Mouse (Mus musculus): Measurements from ENCODE around the gene Pvalb. TPM values are rescaled to one million over a fixed set of nuclear protein-coding genes. Genes with fewer than 3 reads are reported as not detected.

The Pvalb gene
- polyA plus RNA-seq, 1 experiment = 1.3 TPM

DNA sequence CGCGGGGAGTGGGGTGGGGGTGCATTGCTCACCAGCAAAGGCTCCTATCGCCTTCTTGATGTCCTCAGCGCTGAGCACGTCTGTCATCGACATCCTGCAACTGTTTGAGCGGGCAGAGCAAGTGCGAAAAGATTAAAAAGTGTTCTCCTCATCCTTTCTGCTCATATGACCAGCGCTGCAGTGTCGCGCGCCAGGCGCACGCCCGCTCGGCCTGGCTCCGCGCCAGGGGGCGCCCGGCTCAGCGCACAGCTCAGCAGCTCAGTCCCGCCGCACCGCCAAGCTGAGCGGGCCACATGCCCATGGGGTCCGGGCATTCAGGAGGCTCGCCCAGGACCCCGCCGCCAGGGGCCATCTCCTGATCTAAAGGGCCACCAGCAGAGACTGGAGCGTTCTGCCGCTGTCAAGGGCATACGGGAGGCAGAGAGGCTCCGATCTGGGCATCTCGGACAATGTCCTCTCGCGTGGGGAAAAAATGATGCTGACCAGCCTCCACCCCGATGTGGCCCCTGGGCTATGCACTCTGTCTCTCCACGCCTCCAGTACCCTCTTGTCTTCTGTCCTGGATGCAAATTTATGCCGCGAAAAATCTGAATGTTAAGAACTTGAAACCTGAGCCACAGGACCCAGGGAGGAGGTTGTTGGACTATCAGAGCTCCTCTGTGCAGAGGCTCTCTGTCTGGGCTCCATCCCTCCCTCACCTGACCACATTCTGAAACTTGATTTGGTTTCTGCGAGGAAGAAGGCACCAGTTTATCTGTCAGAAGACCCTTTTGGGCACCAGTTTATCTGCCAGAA lies 1.9 kb downstream of the Pvalb start:
- 5% methylated on average over 41 of the region's 41 CpGs for whole genome bisulfite sequencing
- no peak for DNase-seq (ENCODE audit: low read depth, low spot score)

DNA sequence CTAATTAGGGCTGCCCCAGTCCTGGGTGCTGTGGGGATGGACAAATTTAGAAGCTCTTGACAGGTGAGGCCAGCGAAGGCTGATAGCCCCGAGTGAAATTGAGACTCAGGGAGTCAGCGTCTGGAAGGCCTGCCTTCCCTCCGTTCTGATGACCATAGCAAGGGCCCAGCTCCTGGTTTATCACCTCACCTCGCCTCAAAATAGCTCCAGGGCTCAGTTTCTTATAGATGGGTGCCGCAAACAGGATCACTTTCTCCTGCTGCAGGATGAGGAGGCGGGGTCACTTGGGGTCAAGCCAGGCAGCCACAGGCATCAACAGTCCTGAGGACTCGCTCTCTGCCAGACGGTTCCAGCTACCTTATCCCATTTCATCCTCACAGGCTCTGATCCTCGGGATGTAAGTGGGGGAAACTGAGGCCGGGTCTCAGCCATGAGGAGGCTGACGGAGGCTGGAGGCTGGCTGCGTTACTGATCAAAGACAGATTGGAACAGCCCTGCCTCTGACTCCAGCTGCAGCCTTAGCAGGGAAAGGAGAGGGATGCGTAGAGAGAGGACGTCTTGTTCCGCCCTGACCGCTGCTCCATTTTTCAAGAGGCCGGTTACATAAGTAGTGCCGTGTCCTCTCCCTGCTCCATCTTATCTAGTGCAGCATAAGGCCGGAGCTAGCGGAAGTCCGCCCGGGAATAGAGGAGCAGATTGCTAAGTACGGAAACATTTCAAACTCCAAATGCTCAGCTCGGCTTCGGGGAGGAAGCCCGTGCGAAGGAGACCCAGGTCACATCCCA lies 10.9 kb downstream of the Pvalb start:
- no peak for DNase-seq (ENCODE audit: low read depth, low spot score)
- WGBS = 75% methylated on average over 28 of the region's 28 CpGs

DNA sequence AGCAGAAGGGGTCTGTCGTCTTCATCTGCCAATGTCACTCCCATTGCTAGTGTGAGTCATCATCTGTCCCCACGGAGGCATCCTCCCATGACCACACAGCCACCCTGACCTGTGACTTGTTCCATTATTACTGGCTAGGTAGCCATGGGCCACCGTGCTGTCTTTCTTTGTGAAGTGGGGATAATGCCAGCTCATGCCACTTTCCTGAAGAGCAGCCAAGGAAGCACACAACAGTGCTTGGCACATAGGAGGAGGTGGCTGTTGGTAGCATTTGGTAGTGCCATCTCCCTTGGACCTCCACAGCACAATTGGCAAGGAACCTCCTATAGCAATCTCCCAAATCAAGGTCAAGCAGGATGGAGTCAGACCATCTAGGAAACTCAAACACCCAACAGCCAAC lies 11.9 kb downstream of the Pvalb start:
- WGBS = 71% methylated on average over 3 of the region's 3 CpGs

DNA sequence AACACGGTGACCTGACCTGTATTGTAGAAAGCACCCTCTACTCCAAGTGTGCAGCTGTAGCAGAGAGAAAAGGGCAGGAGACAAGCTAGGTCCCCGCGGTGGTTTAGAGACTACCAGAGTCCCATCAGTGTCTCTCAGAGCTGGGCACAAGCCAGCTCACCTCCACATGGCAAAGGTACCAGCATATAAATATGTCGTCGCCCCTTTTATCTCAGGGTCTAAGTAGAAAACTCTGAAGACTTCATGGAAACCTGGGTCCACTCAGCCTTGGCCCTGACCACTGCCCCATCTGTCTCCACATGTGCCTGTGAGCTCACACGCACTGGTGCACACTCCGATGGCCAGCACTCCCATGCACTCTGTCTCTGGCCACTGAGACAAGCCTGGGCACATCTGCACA lies 16.6 kb downstream of the Pvalb start:
- 85% methylated on average over 7 of the region's 7 CpGs for WGBS
- no peak for DNase-seq (ENCODE audit: low read depth, low spot score)

More for the DNA sequence above, 11.9 kb downstream of the Pvalb start:
- no peak for DNase-seq (ENCODE audit: low read depth, low spot score)

DNA sequence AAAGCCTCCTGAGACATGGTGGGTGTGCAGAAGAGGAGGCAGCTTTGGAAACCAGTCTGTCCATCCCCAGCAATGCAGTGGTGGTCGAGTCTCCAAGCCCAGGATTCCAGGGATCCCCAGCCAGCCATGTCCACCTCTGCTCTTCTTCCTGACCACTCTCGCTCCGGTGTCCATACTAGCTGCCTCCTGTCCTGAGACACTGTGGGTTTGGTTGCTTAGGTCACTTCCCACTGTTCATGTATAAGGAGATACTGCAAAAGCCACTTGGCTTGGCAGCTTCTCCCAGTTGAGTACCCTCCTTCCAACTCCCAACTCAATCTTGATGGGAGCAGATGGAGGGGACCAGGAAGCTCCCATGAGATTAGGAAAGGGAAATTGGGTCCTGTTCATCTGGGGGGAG lies 17.7 kb downstream of the Pvalb start:
- no peak for DNase-seq (ENCODE audit: low read depth, low spot score)
- WGBS = 78% methylated on average over 3 of the region's 3 CpGs

DNA sequence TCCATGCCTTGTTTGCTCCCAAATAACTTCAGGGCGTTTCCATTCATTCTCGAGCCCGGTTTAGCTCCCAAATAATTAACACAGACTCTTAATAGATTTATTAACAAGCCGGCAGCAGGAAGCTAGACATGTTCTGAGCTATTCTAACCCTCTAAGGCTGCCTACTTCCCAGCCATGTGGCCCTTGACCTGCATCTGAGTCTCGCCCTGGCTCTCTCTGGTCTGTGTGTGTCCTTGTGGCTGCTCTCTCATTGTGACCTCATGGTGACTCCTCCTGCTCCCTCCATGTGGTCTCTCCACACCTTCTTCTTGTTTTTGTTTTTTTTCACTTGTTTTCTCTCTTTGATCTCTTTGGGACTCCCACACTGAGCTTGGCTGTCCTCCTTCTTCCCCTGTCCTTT lies 19.3 kb downstream of the Pvalb start:
- WGBS = 61% methylated on average over 5 of the region's 5 CpGs
- no peak for DNase-seq (ENCODE audit: low read depth, low spot score)

DNA sequence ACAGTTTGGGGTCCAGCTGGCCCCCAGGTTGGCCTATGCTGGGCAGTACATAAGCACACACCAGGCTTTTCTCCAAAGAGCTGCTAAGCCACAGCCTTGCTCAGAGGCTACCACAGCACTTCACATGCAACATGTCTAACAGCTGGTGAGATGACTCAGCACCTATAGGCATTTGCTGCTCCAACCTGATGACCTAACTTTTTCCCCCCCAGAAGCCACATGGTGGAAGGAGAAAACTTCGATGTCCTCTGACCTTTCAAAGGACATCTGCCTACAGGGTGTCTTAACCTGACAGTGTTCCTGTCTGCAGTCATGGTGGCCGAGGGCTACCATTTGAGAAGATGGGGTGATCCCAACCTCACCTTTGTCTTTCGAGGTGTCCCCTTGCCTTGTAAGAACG lies 20.6 kb downstream of the Pvalb start:
- whole genome bisulfite sequencing = 91% methylated on average over 4 of the region's 4 CpGs
- DNase-seq (ENCODE audit: low read depth, low spot score) = no peak

DNA sequence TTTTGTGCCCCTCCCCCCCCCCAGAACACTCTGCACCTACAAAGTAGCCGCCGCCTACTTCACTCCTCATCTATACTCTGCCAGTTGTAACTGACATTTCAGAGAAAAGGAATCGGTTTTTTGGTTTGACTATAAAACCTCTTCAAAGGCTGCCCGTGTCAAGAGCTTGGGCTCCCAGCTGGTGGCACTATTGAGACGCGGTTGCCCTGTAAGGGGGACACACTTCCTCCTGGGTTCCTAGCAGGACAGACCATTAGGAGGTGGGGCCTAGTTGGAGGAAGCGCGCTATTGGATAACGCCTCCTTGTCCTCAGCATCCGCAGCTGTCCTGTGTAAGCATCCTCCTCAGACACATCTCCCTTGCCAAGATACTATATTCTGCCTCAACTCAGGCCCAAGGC lies 21.3 kb downstream of the Pvalb start:
- WGBS = 3% methylated on average over 10 of the region's 10 CpGs
- DNase-seq (ENCODE audit: low read depth, low spot score) = no peak

DNA sequence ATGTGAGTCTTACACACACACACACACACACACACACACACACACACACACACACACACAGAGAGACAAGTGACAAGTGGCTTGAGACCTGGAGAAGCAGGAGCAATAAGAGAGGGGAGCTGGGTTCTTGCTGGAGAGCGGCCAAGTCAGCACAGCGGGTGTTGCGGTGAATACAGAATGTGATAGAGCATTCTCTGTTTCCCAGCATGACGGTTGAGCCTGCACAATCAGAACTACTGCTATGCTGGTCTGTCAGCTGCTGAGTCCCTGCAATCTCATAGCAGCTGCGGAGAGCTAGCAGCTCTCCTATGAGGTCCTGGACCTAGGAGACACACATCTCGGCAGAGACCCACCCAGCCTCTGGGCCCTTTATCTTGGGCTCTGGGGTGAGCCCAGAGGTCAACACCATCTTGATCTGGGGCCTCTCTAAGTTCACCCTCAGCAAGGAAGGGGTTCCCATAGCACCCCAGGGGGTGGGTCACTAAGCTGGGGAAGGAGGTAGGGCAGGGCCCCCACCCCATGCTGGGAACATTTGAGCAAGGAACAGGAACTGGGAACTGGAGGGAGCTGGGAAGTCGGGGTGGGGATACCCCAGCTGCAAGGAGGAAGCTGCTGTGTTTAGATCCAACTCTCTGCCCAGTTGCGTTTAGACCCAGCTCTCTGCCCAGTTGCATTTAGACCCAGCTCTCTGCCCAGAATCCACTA lies 24.3 kb downstream of the Pvalb start:
- DNase-seq (ENCODE audit: low read depth, low spot score) = no peak
- 51% methylated on average over 8 of the region's 8 CpGs for WGBS

DNA sequence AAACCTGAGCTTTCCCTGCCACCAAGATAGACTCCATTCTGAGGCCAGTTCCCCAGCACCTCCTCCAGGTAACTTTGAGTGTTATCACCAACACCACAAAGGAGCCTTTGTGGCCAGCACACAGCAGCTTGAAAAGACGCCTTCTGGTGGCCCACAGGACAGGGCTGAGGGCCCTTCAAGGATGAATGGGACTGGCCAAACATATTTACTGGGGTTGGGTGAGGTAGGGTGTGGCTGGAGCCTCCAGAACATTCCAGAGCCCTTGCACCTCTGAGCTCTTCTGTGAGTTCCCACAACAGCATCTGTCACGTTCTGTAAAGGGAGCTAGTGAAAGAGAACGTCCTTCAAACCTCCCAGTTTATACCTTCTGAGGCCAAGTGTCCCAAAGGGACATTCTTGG lies 26.4 kb downstream of the Pvalb start:
- WGBS = 29% methylated on average over 3 of the region's 3 CpGs
- DNase-seq (ENCODE audit: low read depth, low spot score) = no peak

DNA sequence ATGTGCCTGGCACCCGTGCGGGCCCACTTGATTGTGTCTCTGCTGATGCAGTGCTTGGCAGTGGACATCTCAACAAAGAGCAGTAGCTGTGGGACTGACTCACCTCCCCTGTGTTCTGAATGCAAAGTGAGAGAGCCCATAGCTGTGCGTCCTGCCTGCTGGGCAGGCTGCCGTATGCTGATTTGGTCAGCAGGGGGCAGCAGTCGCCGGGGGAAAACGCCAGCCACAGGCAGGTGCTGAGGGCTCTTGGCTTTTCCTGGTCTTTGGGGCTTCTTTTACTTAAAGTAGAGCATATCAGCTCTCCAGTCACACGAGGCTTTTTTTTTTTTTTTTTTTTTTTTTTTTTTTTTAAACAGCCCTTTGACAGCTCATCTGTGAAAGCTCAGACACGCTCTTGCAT lies 27.8 kb downstream of the Pvalb start:
- 9% methylated on average over 9 of the region's 9 CpGs for WGBS
- peak; percentile 24 for DNase-seq (ENCODE audit: low read depth, low spot score)

DNA sequence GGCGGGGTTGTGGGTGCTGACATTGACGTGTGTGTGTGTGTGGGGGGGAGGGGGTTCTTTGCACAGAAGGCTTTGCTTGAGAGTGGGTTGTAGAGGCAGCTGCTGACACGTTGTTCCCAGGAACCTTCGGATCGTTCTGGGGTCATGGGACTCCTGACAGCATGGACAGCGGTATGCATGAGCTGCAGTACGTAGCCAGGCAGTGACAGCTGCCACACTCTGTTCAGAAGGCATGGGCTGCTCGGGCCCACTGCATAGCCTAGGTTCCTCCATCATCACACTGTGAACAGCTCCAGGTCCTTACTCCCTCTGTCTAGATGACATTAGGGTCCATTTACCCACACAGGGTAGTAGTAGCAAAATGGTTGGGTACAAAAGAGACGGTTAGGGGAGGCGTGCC lies 28.9 kb downstream of the Pvalb start:
- WGBS = 56% methylated on average over 10 of the region's 10 CpGs
- no peak for DNase-seq (ENCODE audit: low read depth, low spot score)

DNA sequence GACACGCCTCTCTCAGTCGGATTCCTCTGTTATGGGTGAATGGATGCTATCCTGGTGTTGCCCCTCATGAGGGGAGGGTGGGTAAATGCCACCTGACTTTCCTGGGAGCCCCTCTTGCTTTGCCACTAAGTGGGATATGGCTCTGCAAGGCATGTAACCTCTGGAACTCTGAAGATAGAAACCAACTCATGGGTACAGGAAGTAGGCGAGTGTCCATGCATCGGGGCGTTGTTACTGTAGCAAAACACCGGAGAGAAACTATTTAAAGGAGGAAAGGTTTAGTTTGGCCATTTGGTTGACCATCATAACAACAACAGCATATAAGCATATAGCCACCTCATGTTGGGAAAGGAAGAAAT lies 31.3 kb downstream of the Pvalb start:
- no peak for DNase-seq (ENCODE audit: low read depth, low spot score)
- WGBS = 75% methylated on average over 6 of the region's 6 CpGs

DNA sequence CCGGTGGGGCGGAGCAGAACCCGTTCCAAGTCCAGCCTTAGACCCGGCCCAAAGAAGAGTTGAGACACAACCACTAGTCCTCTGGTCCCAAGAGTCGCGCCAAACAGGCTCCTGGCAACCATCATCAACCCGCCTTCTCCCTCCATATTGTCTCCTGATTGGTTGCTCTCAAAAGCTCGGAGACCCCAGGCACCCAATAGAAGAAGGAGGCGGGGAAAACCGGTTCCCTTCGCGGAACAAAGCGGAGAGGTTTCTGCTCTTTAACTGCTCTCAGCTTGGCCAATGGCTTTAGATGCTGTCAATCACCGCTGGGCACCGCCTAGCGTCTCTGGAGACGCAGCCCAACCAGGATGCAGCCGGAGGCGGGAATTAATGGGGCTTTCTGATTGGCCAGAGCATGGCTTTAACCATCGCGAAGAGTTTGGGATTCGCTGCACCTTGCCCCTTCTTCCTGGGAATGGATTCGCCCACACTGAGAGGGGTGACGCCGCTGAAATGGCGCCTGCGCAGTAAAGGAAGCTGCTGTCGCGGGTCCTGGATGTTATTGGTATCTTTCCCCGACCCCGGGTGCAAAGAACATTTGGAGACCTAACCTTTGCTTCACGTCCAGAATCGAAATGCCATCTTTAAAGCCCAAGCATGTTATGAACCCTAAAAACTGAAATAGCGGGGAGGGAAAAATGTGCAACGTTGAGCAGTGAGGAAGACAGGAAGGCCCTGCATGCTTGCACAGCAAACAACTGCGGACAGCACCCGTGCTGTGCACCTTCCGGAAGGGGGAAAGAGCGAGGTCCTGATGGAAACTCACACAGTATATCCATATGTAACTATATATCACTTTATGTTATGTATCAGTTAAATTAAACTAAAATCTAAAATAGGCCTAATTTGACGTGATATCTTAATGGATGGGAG lies 32.0 kb downstream of the Pvalb start, which contains the start of gene Ift27:
TSS of gene Ift27 (minus strand) at position 136 of the 915 bp plus-strand sequence.
- WGBS = under 1% methylated on average over 40 of the region's 40 CpGs
- peak; percentile 100 for DNase-seq (ENCODE audit: low read depth, low spot score)

DNA sequence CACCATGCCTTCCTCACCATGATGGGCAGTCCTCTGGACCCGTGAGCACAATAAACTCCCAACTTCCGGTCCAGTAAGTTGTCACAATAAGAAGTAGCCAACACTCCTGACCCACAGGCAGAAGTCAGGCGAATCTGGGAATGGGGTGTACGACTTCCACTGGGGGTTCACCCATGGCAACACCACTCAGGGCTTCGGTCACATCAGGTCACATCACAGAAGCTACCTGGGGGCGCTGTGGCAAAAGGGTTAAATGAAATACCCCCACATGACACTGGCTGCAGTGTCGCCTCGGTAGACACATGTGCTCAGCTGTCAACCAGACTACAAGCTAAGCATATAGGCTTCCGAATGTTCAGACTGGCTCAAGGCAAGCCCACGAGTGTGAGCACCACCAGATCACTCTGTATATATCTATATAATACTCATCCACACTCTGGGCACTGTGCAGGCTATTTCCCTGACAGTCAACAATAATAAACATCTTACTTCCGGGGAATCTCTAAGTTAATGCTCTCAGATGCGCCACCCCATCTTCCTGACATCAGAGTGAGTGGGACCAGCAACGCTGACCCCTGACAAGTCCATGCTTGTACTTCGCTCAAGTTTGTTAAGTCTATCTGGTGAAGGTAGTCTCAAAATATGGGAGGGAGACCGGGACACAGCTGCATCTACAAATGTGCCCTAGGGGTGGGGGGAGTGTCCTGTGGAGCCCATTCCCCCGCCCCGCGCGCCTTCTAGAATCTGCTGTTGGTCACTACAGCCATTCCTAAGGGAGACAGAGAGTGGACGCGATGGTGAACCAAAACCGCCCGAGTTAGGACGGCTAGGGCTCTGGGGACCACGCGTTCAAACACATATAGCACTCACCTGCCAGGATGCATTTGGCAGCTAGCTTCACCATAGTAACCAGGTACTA lies 33.0 kb downstream of the Pvalb start:
- WGBS = 22% methylated on average over 26 of the region's 26 CpGs
- DNase-seq (ENCODE audit: low read depth, low spot score) = no peak

DNA sequence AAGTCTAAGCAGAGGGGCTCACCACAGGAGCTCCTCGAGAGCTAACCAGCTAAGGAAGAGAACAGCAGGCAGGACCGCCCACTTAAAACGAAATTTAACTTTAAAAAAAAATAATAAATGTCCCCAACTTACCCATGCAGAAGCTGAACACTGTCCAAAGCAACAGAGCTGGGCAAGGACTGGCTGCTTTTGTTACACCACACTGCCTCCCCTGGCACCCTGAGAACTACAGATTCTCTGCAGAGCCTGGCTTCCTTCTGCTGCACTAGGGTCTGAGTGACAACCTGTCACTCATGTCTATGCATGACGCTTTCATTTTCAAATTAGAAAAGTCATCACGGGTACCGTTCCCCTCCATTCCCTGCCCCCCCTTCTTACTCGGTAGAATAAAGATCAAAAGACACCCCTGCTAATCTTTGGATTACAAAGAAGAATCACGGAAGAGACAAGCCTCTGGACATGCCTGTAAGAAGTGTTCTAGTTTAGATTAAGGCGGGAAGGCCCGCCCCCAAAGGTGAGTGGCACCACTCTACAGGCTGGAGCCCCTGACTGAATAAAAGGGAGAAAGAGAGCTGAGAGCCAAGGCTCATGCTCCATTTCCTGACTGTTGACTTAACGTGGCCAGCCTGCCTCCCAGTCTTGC lies 33.8 kb downstream of the Pvalb start:
- 72% methylated on average over 11 of the region's 11 CpGs for WGBS
- DNase-seq (ENCODE audit: low read depth, low spot score) = no peak

DNA sequence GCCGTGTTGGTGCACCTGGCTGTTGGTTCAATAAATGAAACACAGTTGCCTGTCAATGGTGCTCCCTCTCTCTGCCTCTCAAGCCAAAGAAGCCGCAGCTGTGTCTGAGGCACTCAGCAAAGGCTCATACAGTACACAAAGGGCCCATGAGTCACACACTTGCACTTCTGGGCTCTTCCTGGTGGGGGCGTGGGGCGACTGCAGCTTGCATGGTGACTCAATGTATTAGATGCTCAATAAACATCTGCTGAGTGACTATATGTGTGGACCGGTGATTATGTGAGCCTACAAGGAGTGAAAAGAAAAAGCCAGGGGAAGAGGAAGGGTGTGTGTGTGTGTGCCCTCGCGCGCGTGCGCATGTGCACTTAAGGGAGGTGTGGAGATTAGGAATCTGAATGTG lies 34.5 kb downstream of the Pvalb start:
- DNase-seq (ENCODE audit: low read depth, low spot score) = no peak
- 86% methylated on average over 10 of the region's 10 CpGs for WGBS

DNA sequence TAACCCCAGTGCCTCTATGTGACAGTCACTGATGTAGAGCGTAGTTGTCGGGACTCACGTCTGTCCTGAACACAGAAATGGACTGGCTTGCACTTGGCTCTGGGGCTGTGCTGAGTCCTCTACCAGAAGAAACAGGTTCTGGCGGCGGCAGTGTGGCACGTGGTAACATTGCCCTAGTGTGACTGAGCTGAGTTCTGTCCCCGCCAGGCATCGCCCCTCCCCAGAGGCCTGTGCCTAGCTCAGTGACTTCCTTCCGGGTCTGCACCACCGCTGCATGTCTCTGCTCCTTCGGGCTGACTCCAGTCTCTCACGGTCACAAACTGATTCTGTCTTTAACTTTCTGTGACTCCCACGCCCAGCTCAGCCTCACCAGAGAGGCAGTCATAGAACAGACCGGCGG lies 35.5 kb downstream of the Pvalb start:
- 92% methylated on average over 15 of the region's 15 CpGs for WGBS
- DNase-seq (ENCODE audit: low read depth, low spot score) = no peak
